Comparison of ENCODE assay signal across 10 mouse cellular contexts in the genomic region with DNA sequence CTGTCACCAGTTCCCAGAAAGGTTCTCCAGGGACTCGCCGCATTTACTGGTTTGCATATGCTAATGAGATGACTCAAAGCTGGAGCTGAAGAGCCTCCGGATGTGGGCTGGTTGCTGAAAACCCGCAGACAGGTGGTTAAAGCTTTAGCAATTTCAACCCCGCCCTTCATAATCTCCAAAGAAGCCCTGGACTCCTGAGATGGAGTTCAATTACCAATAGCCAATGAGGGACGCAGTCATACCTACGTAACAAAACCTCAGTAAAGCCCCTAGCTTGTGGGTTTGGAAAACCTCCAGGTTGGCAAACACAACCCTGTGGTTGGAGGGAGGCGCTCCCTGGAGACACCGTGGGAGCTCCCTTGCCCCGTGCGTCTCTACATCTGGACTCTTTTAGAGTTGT. TPM values are rescaled to one million over a fixed set of nuclear protein-coding genes. Genes with fewer than 3 reads are reported as not detected.
DNase-seq lines count a peak whose midpoint lies in the region; ATAC-seq and TF ChIP-seq lines count a peak whose summit lies in the region.
"Had no signal": no experiment of that assay in that cellular context is flagged by ENCODE, and none has a peak within 500 bp of the region (broad histone marks: within the 10 kb centered on the region; RNA-seq: fewer than 3 reads in every experiment).

No protein-coding gene starts in this region.

- no peaks in the 10 kb centered on the region for H3K36me3 ChIP-seq in heart, embryonic 16.5 days (ENCODE audit: control insufficient read depth, insufficient read depth)
- H3K36me3 ChIP-seq in MEL (ENCODE audit: control insufficient read depth in 1 of 2, insufficient read depth in 2 of 2, low read length in 2 of 2), result peaks cover 0 to 12% of the 10 kb centered on the region in 2 experiments; a peak in 2 of 4 replicates
- no peaks in the 10 kb centered on the region for H3K36me3 ChIP-seq in limb, embryonic 14.5 days (ENCODE audit: control insufficient read depth, insufficient read depth, low read length)
- H3K36me3 ChIP-seq: hindbrain, embryonic 15.5 days had no signal

- no peak overlapping the region for H3K27ac ChIP-seq in heart, embryonic 16.5 days (ENCODE audit: low read length)
- H3K27ac ChIP-seq in MEL (ENCODE audit: control insufficient read depth, low read depth, low read length), result peak overlapping the region; percentile 97
- no peak overlapping the region for H3K27ac ChIP-seq in limb, embryonic 14.5 days (replicated peaks; ENCODE audit: low read depth, low read length)
- H3K27ac ChIP-seq in left cerebral cortex, adult 2 months, result no peak overlapping the region
- H3K27ac ChIP-seq: hindbrain, embryonic 15.5 days had no signal

- no peak overlapping the region for H3K4me3 ChIP-seq in heart, embryonic 16.5 days (ENCODE audit: low read length)
- H3K4me3 ChIP-seq in MEL (ENCODE audit: control insufficient read depth in 1 of 2, insufficient read depth in 1 of 2, low read depth in 2 of 2, low read length in 2 of 2), result peak overlapping the region; percentile 46 to 47
- H3K4me3 ChIP-seq in limb, embryonic 14.5 days (replicated peaks; ENCODE audit: low read length), result no peak overlapping the region
- H3K4me3 ChIP-seq in left cerebral cortex, adult 2 months, result no peak overlapping the region
- H3K4me3 ChIP-seq: hindbrain, embryonic 15.5 days had no signal

- no peak for TF ChIP-seq CTCF in MEL (IDR thresholded peaks at IDR 0.05 in 2 of 3, conservative IDR thresholded peaks at IDR 0.05 in 1 of 3; ENCODE audit: control insufficient read depth in 1 of 3, insufficient read depth in 1 of 3, low read depth in 2 of 3, low read length in 3 of 3, poor library complexity in 1 of 3, severe bottlenecking in 1 of 3)
- no peak for TF ChIP-seq CTCF in left cerebral cortex, adult 2 months (IDR thresholded peaks at IDR 0.05)

- ATAC-seq in heart, embryonic 16.5 days (replicated peaks; ENCODE audit: extremely low read depth, insufficient read depth, low FRiP score), result peak; percentile 23; the same call in 1 of the 2 replicates
- ATAC-seq in limb, embryonic 14.5 days (ENCODE audit: low FRiP score, low read depth), result no peak

- H3K4me1 ChIP-seq in heart, embryonic 16.5 days (ENCODE audit: control insufficient read depth, insufficient read depth, low read length), result no peaks in the 10 kb centered on the region; the same call in 1 of the 2 replicates
- peaks cover 2 to 16% of the 10 kb centered on the region in 2 experiments for H3K4me1 ChIP-seq in MEL (ENCODE audit: control insufficient read depth in 1 of 2, insufficient read depth in 2 of 2, low read length in 2 of 2)
- H3K4me1 ChIP-seq in limb, embryonic 14.5 days (ENCODE audit: control insufficient read depth, insufficient read depth, low read length), result peaks cover 23% of the 10 kb centered on the region
- H3K4me1 ChIP-seq: hindbrain, embryonic 15.5 days had no signal

- TF ChIP-seq POLR2A in MEL (IDR thresholded peaks at IDR 0.05; ENCODE audit: control insufficient read depth in 1 of 2, insufficient read depth in 1 of 2, low read depth in 1 of 2, low read length in 2 of 2, poor library complexity in 1 of 2), result peak in 1 of 2 experiments; percentile 43; a peak in 1 of 4 replicates
- no peak for TF ChIP-seq POLR2A in limb, embryonic 14.5 days (IDR thresholded peaks at IDR 0.05; ENCODE audit: borderline replicate concordance, extremely low read depth, insufficient read depth, insufficient read length)

- H3K9me3 ChIP-seq in heart, embryonic 16.5 days (replicated peaks; ENCODE audit: control insufficient read depth, low read length), result peaks cover 3% of the 10 kb centered on the region
- H3K9me3 ChIP-seq in MEL (replicated peaks; ENCODE audit: insufficient read depth, low read length), result no peaks in the 10 kb centered on the region
- H3K9me3 ChIP-seq in limb, embryonic 14.5 days (ENCODE audit: control insufficient read depth, low read length), result 0 out of 2 replicates have a peak, but pooled peaks cover 2% of the 10 kb centered on the region
- H3K9me3 ChIP-seq: hindbrain, embryonic 15.5 days had no signal

- peak overlapping the region; percentile 15; the same call in 1 of the 2 replicates for H3K4me2 ChIP-seq in heart, embryonic 16.5 days (ENCODE audit: low read depth, low read length)
- peak overlapping the region; percentile 10; the same call in 1 of the 2 replicates for H3K4me2 ChIP-seq in limb, embryonic 14.5 days (replicated peaks; ENCODE audit: low read depth, low read length, severe bottlenecking)
- H3K4me2 ChIP-seq: hindbrain, embryonic 15.5 days had no signal

- intact Hi-C loops in heart, postnatal 36 days (cut with DNase I), result no loop called here
- intact Hi-C loops in left cerebral cortex, adult 2 months (cut with DNase I), result loop anchor here (2.0 kb wide), 1 partner anchor 105 kb away; no protein-coding TSS in a partner anchor

- DNase-seq in heart, postnatal 36 days, result no peak
- DNase-seq in MEL (ENCODE audit: low read depth, low spot score), result peak; percentile 95
- no peak for DNase-seq in limb, embryonic 14.5 days (ENCODE audit: low spot score)
- DNase-seq in spleen, postnatal 10 days (ENCODE audit: low spot score in 2 of 2), result peak; percentile 20 to 63
- DNase-seq in adrenal gland, postnatal 4 days (ENCODE audit: low spot score in 2 of 2), result no peak
- no peak for DNase-seq in left cerebral cortex, adult 2 months (ENCODE audit: extremely low spot score in 1 of 2, low spot score in 2 of 2)
- no peak for DNase-seq in gastrocnemius, postnatal 25 days
- DNase-seq: adrenal gland, adult 8-10 months had no signal

- 11% methylated on average over 11 of the region's 11 CpGs for WGBS in heart, embryonic 16.5 days
- 16% methylated on average over 11 of the region's 11 CpGs for WGBS in limb, embryonic 14.5 days

- H3K27me3 ChIP-seq in heart, embryonic 16.5 days (ENCODE audit: control insufficient read depth, insufficient read depth, low read length), result peaks cover 10% of the 10 kb centered on the region; the same call in 1 of the 2 replicates
- H3K27me3 ChIP-seq in MEL (ENCODE audit: control insufficient read depth in 1 of 2, insufficient read depth in 2 of 2, low read length in 2 of 2), result no peaks in the 10 kb centered on the region
- no peaks in the 10 kb centered on the region for H3K27me3 ChIP-seq in limb, embryonic 14.5 days (ENCODE audit: control insufficient read depth, insufficient read depth, low read length)
- H3K27me3 ChIP-seq: hindbrain, embryonic 15.5 days had no signal

- no peak overlapping the region for H3K9ac ChIP-seq in heart, embryonic 16.5 days (ENCODE audit: low read length)
- H3K9ac ChIP-seq in MEL (ENCODE audit: control insufficient read depth, low read depth, low read length, poor library complexity, severe bottlenecking), result peak overlapping the region; percentile 76
- H3K9ac ChIP-seq in limb, embryonic 14.5 days (ENCODE audit: low read depth, low read length, severe bottlenecking), result no peak overlapping the region
- H3K9ac ChIP-seq: hindbrain, embryonic 15.5 days had no signal

- peak; percentile 63 to 82 for TF ChIP-seq EP300 in MEL (IDR thresholded peaks at IDR 0.05; ENCODE audit: low read depth in 1 of 2, low read length in 2 of 2)

- TF ChIP-seq RAD21 in MEL (IDR thresholded peaks at IDR 0.05; ENCODE audit: low read depth, low read length), result no peak

- peaks cover 5% of the 10 kb centered on the region for H3K79me2 ChIP-seq in MEL (ENCODE audit: control insufficient read depth, insufficient read depth, low read length, poor library complexity)

RNA-seq across cellular contexts. Expression of a gene that starts 24.5 kb away (rescaled TPM):
- 45.3 and 46.2 TPM in 2 replicates for polyA plus RNA-seq in heart, embryonic 16.5 days (2015; fragmentation: Nextera tagmentation; extraction: Ambion mirVana)
- 10 to 100 TPM; 34.2 to 35.6 TPM for total RNA-seq in heart, postnatal 36 days (2021)
- total RNA-seq in MEL (2012; rRNA removed), result 35.8 and 39.8 TPM in 2 replicates
- 100 to 1,000 TPM in 1 of 2 experiments, not detected in 1; 115 TPM for polyA plus RNA-seq in MEL (2012; ENCODE audit: insufficient read depth in 1 of 2, insufficient read length in 2 of 2, low read depth in 1 of 2, low replicate concordance in 2 of 2, missing spikeins in 1 of 2)
- 99.5 and 142 TPM in 2 replicates for polyA plus RNA-seq in limb, embryonic 14.5 days (2012; rRNA removed)
- polyA plus RNA-seq in limb, embryonic 14.5 days (2014; fragmentation: Nextera tagmentation; extraction: Ambion mirVana), result 72.4 and 81.4 TPM in 2 replicates
- 100 to 1,000 TPM; 133 to 134 TPM for total RNA-seq in adrenal gland, postnatal 4 days (2021)
- total RNA-seq in left cerebral cortex, adult 2 months (2021), result 10 to 100 TPM; 86.3 to 87.0 TPM
- 10 to 100 TPM; 27.7 to 39.4 TPM for total RNA-seq in gastrocnemius, postnatal 25 days (2021)

RNA-seq across cellular contexts. Expression of a gene that starts 35.9 kb away (rescaled TPM):
- 10.6 and 16.4 TPM in 2 replicates for polyA plus RNA-seq in heart, embryonic 16.5 days (2015; fragmentation: Nextera tagmentation; extraction: Ambion mirVana)
- 10 to 100 TPM; 14.3 to 15.8 TPM for total RNA-seq in heart, postnatal 36 days (2021)
- total RNA-seq in MEL (2012; rRNA removed), result 11.9 and 13.1 TPM in 2 replicates
- polyA plus RNA-seq in MEL (2012; ENCODE audit: insufficient read depth in 1 of 2, insufficient read length in 2 of 2, low read depth in 1 of 2, low replicate concordance in 2 of 2, missing spikeins in 1 of 2), result 1 to 10 TPM in 1 of 2 experiments, not detected in 1; 6.9 TPM
- polyA plus RNA-seq in limb, embryonic 14.5 days (2012; rRNA removed), result 7.7 and 8.3 TPM in 2 replicates
- 2.9 and 4.4 TPM in 2 replicates for polyA plus RNA-seq in limb, embryonic 14.5 days (2014; fragmentation: Nextera tagmentation; extraction: Ambion mirVana)
- 10 to 100 TPM; 10.9 to 17.1 TPM for total RNA-seq in adrenal gland, postnatal 4 days (2021)
- 100 to 1,000 TPM; 102 to 106 TPM for total RNA-seq in left cerebral cortex, adult 2 months (2021)
- 10 to 100 TPM; 21.2 to 35.4 TPM for total RNA-seq in gastrocnemius, postnatal 25 days (2021)

RNA-seq across cellular contexts. Expression of a gene that starts 40.4 kb away (rescaled TPM):
- polyA plus RNA-seq in heart, embryonic 16.5 days (2015; fragmentation: Nextera tagmentation; extraction: Ambion mirVana), result 21.3 and 50.0 TPM in 2 replicates
- total RNA-seq in heart, postnatal 36 days (2021), result 1 to 10 TPM; 1.0 to 1.2 TPM
- total RNA-seq in MEL (2012; rRNA removed), result not detected in 2 replicates
- not detected for polyA plus RNA-seq in MEL (2012; ENCODE audit: insufficient read depth in 1 of 2, insufficient read length in 2 of 2, low read depth in 1 of 2, low replicate concordance in 2 of 2, missing spikeins in 1 of 2)
- polyA plus RNA-seq in limb, embryonic 14.5 days (2012; rRNA removed), result 30.4 and 31.0 TPM in 2 replicates
- polyA plus RNA-seq in limb, embryonic 14.5 days (2014; fragmentation: Nextera tagmentation; extraction: Ambion mirVana), result 27.3 and 44.0 TPM in 2 replicates
- 10 to 100 TPM in 1 of 2 experiments, 1 to 10 TPM in 1; 1.9 to 49.1 TPM for total RNA-seq in adrenal gland, postnatal 4 days (2021)
- 1 to 10 TPM in 1 of 2 experiments, under 1 TPM in 1; 0.70 to 1.3 TPM for total RNA-seq in left cerebral cortex, adult 2 months (2021)
- not detected for total RNA-seq in gastrocnemius, postnatal 25 days (2021)
- total RNA-seq: adrenal gland, adult 8-10 months had no signal

RNA-seq across cellular contexts. Expression of a gene that starts 48.3 kb away (rescaled TPM):
- not detected in 2 replicates for polyA plus RNA-seq in heart, embryonic 16.5 days (2015; fragmentation: Nextera tagmentation; extraction: Ambion mirVana)
- not detected for total RNA-seq in heart, postnatal 36 days (2021)
- total RNA-seq in MEL (2012; rRNA removed), result not detected in 2 replicates
- under 1 TPM in 1 of 2 experiments, not detected in 1; 0.13 TPM for polyA plus RNA-seq in MEL (2012; ENCODE audit: insufficient read depth in 1 of 2, insufficient read length in 2 of 2, low read depth in 1 of 2, low replicate concordance in 2 of 2, missing spikeins in 1 of 2)
- polyA plus RNA-seq in limb, embryonic 14.5 days (2012; rRNA removed), result not detected in 2 replicates
- 0.22 TPM in 1 of 2 replicates, not detected in the other for polyA plus RNA-seq in limb, embryonic 14.5 days (2014; fragmentation: Nextera tagmentation; extraction: Ambion mirVana)
- total RNA-seq in adrenal gland, postnatal 4 days (2021), result not detected
- not detected for total RNA-seq in left cerebral cortex, adult 2 months (2021)
- not detected for total RNA-seq in gastrocnemius, postnatal 25 days (2021)
- total RNA-seq: adrenal gland, adult 8-10 months had no signal
- polyA plus RNA-seq: hindbrain, embryonic 15.5 days had no signal

RNA-seq across cellular contexts. Expression of a gene that starts 51.4 kb away (rescaled TPM):
- polyA plus RNA-seq in heart, embryonic 16.5 days (2015; fragmentation: Nextera tagmentation; extraction: Ambion mirVana), result not detected in 2 replicates
- not detected for total RNA-seq in heart, postnatal 36 days (2021)
- total RNA-seq in MEL (2012; rRNA removed), result not detected in 2 replicates
- polyA plus RNA-seq in MEL (2012; ENCODE audit: insufficient read depth in 1 of 2, insufficient read length in 2 of 2, low read depth in 1 of 2, low replicate concordance in 2 of 2, missing spikeins in 1 of 2), result not detected
- not detected in 2 replicates for polyA plus RNA-seq in limb, embryonic 14.5 days (2012; rRNA removed)
- polyA plus RNA-seq in limb, embryonic 14.5 days (2014; fragmentation: Nextera tagmentation; extraction: Ambion mirVana), result not detected in 2 replicates
- total RNA-seq in adrenal gland, postnatal 4 days (2021), result not detected
- not detected for total RNA-seq in left cerebral cortex, adult 2 months (2021)
- not detected for total RNA-seq in gastrocnemius, postnatal 25 days (2021)
- total RNA-seq: adrenal gland, adult 8-10 months had no signal
- polyA plus RNA-seq: hindbrain, embryonic 15.5 days had no signal

Comparison
In these comparisons a context has a peak if more than half of its experiments do, and no peak if none do; other contexts are left out.
1. H3K4me3 ChIP-seq: peak in MEL (2 of 2); none in heart, embryonic 16.5 days (single experiment), limb, embryonic 14.5 days (single experiment) and left cerebral cortex, adult 2 months (single experiment).
2. DNase-seq: peak in MEL (single experiment) and spleen, postnatal 10 days (2 of 2); none in heart, postnatal 36 days (0 of 2), limb, embryonic 14.5 days (single experiment), adrenal gland, postnatal 4 days (0 of 2), left cerebral cortex, adult 2 months (0 of 2) and gastrocnemius, postnatal 25 days (single experiment).